Mouse (Mus musculus): ENCODE results near the gene Abcc5.

The Abcc5 gene

GRCm38 (mm10) chr16:20424719-20425650 lies 1.2 kb downstream of the Abcc5 start:
- intact Hi-C loops (cut with DNase I): loop anchor here (5.0 kb wide), 1 partner anchor 52 kb away; no protein-coding TSS in a partner anchor

GRCm38 (mm10) chr16:20424226-20424663 lies 1.9 kb downstream of the Abcc5 start:
- intact Hi-C loops (cut with DNase I): no loop called here

GRCm38 (mm10) chr16:20422938-20423730 lies 3.1 kb downstream of the Abcc5 start:
- intact Hi-C loops (cut with DNase I): no loop called here

- intact Hi-C loops (cut with DNase I): no loop called here
Measured at GRCm38 (mm10) chr16:20418054-20418453, 8.1 kb downstream of the Abcc5 start.

GRCm38 (mm10) chr16:20416262-20416661 lies 9.9 kb downstream of the Abcc5 start:
- intact Hi-C loops (cut with DNase I): no loop called here

GRCm38 (mm10) chr16:20415804-20416203 lies 10.4 kb downstream of the Abcc5 start:
- intact Hi-C loops (cut with DNase I): no loop called here

- intact Hi-C loops (cut with DNase I): no loop called here
Measured at GRCm38 (mm10) chr16:20415211-20415610, 11.0 kb downstream of the Abcc5 start.

- intact Hi-C loops (cut with DNase I): no loop called here
Measured at GRCm38 (mm10) chr16:20413870-20414331, 12.3 kb downstream of the Abcc5 start.

- intact Hi-C loops (cut with DNase I): no loop called here
Measured at GRCm38 (mm10) chr16:20411958-20412570, 14.1 kb downstream of the Abcc5 start.

GRCm38 (mm10) chr16:20405335-20405734 lies 20.9 kb downstream of the Abcc5 start:
- intact Hi-C loops (cut with DNase I): no loop called here

GRCm38 (mm10) chr16:20403327-20403726 lies 22.9 kb downstream of the Abcc5 start:
- intact Hi-C loops (cut with DNase I): no loop called here

GRCm38 (mm10) chr16:20401592-20401991 lies 24.6 kb downstream of the Abcc5 start:
- intact Hi-C loops (cut with DNase I): no loop called here

GRCm38 (mm10) chr16:20400707-20401591 lies 25.2 kb downstream of the Abcc5 start:
- intact Hi-C loops (cut with DNase I): no loop called here

- intact Hi-C loops (cut with DNase I): no loop called here
Measured at GRCm38 (mm10) chr16:20396851-20397250, 29.3 kb downstream of the Abcc5 start.

- intact Hi-C loops (cut with DNase I): no loop called here
Measured at GRCm38 (mm10) chr16:20395216-20395907, 30.8 kb downstream of the Abcc5 start.

- intact Hi-C loops (cut with DNase I): no loop called here
Measured at GRCm38 (mm10) chr16:20391753-20392152, 34.4 kb downstream of the Abcc5 start.

- intact Hi-C loops (cut with DNase I): no loop called here
Measured at GRCm38 (mm10) chr16:20390233-20390632, 36.0 kb downstream of the Abcc5 start.

- intact Hi-C loops (cut with DNase I): no loop called here
Measured at GRCm38 (mm10) chr16:20381031-20381430, 45.2 kb downstream of the Abcc5 start.

- intact Hi-C loops (cut with DNase I): no loop called here
Measured at GRCm38 (mm10) chr16:20375341-20375740, 50.9 kb downstream of the Abcc5 start.

GRCm38 (mm10) chr16:20371731-20372130 lies 54.5 kb downstream of the Abcc5 start:
- intact Hi-C loops (cut with DNase I): no loop called here
